ENCODE assay signal across 30 mouse cellular contexts in genomic region chr5:124380121-124380520, GRCm38 (mm10).
"Had no signal": no experiment of that assay in that cellular context is flagged by ENCODE, and none has a peak within 500 bp of the region (broad histone marks: within the 10 kb centered on the region; RNA-seq: fewer than 3 reads in every experiment).

No protein-coding gene starts in this region.

- H3K27ac ChIP-seq: heart, embryonic 13.5 days; heart, embryonic 15.5 days; hindbrain, embryonic 10.5 days; hindbrain, embryonic 12.5 days; hindbrain, embryonic 13.5 days; hindbrain, embryonic 14.5 days; hindbrain, embryonic 15.5 days; hindbrain, postnatal 0 days; intestine, embryonic 15.5 days; kidney, embryonic 15.5 days; kidney, postnatal 0 days; layer of hippocampus, adult 2 months; left cerebral cortex, adult 2 months had no signal

- H3K4me1 ChIP-seq: heart, embryonic 12.5 days; heart, embryonic 13.5 days; heart, embryonic 15.5 days; hindbrain, embryonic 10.5 days; hindbrain, embryonic 12.5 days; hindbrain, embryonic 13.5 days; hindbrain, embryonic 15.5 days; intestine, embryonic 15.5 days; kidney, embryonic 15.5 days had no signal

- H3K27me3 ChIP-seq: heart, embryonic 12.5 days; heart, embryonic 13.5 days; heart, embryonic 15.5 days; hindbrain, embryonic 12.5 days; hindbrain, embryonic 13.5 days; hindbrain, embryonic 15.5 days; intestine, embryonic 15.5 days; kidney, embryonic 15.5 days had no signal

- DNase-seq: heart, postnatal 10 days; heart, postnatal 14 days; heart, postnatal 36 days; heart, postnatal 4 days; kidney, adult 11 months; kidney, adult 18-20 months; kidney, adult 2 months; kidney, adult 8-10 months; kidney, adult 9 months; kidney, postnatal 10 days; kidney, postnatal 14 days; kidney, postnatal 25 days; kidney, postnatal 36 days; kidney, postnatal 4 days; layer of hippocampus, adult 9-11 months; layer of hippocampus, postnatal 36 days had no signal

- H3K4me3 ChIP-seq: heart, embryonic 12.5 days; heart, embryonic 13.5 days; heart, embryonic 15.5 days; hindbrain, embryonic 10.5 days; hindbrain, embryonic 12.5 days; hindbrain, embryonic 13.5 days; hindbrain, embryonic 15.5 days; intestine, embryonic 15.5 days; kidney, embryonic 15.5 days; layer of hippocampus, adult 2 months; left cerebral cortex, adult 2 months had no signal

- H3K9me3 ChIP-seq: heart, embryonic 12.5 days; heart, embryonic 13.5 days; heart, embryonic 15.5 days; hindbrain, embryonic 10.5 days; hindbrain, embryonic 12.5 days; hindbrain, embryonic 13.5 days; hindbrain, embryonic 15.5 days; intestine, embryonic 15.5 days; kidney, embryonic 15.5 days had no signal

- H3K9ac ChIP-seq: heart, embryonic 12.5 days; heart, embryonic 13.5 days; heart, embryonic 15.5 days; hindbrain, embryonic 12.5 days; hindbrain, embryonic 13.5 days; hindbrain, embryonic 14.5 days; hindbrain, embryonic 15.5 days; intestine, embryonic 15.5 days; kidney, embryonic 15.5 days had no signal
